Mouse (Mus musculus): ENCODE measurements at regions not wholly inside any gene's neighbourhood (a gene's known extent, or its start where the extent isn't known, plus 50 kb on each side); places are given as distances from the start of the nearest gene placed in this dataset.
"Not testable (repeated sequence)": the region's sequence is repeated elsewhere in the genome, so short reads cannot be mapped to it uniquely, and the experiment has no call there.

GRCm38 (mm10) chr13:113484159-113484762, 134.1 kb downstream of the Snx18 start:
- no peak for DNase-seq (ENCODE audit: low read depth)

DNA sequence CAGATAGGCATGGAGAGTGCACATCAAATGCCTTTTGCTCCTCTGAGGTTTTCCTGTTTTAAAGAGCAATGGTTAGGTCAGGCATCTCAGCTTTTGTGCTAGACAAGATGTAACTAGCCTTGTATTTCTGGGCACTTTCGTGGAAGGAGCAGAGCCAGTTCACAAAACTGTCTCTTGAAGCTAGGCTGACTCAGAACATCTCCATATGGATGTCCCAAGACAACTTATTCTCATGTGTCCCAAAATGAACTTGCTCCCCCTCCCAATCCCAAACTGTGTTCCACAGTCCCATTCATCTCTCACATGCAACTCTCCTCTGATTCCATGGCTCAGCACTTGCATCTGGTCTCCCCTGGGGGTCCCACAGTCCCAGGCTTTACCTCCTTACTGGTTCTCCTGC, 135.5 kb downstream of the Snx18 start:
- DNase-seq (ENCODE audit: low read depth), result no peak

- DNase-seq (ENCODE audit: low read depth), result no peak
These were observed 140.4 kb downstream of the Snx18 start for GRCm38 (mm10) chr13:113477901-113478510.

GRCm38 (mm10) chr13:113470822-113471557, 147.4 kb downstream of the Snx18 start:
- no peak for DNase-seq (ENCODE audit: low read depth)

- no peak for DNase-seq (ENCODE audit: low read depth)
These were observed 153.9 kb downstream of the Snx18 start for GRCm38 (mm10) chr13:113464190-113465064.

- no peak for DNase-seq (ENCODE audit: low read depth)
These were observed 154.9 kb downstream of the Snx18 start for GRCm38 (mm10) chr13:113463420-113463819.

DNA sequence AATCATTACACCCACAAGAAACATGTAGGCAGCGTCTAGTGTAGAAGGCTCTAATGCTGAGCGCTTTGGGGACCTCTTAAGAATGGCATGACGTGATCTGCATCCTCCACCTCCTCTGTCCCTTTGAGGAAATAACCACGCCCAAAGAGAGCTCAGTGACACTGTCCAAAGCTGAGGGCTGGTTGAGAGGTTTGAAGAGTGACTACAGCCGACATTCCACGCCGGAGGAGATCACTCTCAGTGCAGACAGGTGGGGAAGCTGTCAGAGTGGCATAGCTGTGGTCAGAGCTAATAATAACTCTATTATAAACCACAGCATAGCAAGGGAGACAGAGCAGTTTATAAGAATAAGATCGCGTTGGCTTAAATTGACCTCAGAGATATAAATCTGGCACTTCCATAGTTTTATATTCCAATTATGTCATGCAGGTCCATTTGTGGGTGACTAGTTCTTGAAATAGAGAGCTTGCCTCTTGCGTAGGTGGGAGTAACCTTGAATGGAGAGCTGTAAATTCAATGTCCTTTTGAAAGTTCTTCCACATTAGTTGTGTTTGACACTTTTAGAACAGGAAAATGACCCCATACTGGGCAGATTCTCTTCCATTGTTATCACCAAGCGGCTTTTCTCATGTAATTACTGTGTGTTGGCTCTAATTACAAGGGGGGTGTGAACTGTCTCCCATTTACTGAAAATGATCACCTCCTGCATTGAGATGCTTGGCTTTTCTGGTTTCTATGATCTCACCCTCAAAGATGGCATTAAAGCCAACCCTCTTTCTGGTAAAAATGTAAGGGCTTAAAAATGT, 161.7 kb downstream of the BC067074 start:
- DNase-seq (ENCODE audit: low read depth), result no peak

- no peak for DNase-seq (ENCODE audit: low read depth)
These were observed 155.4 kb downstream of the BC067074 start for GRCm38 (mm10) chr13:113448378-113448777.

- DNase-seq (ENCODE audit: low read depth), result no peak
These were observed 153.3 kb downstream of the BC067074 start for GRCm38 (mm10) chr13:113446226-113446625.

DNA sequence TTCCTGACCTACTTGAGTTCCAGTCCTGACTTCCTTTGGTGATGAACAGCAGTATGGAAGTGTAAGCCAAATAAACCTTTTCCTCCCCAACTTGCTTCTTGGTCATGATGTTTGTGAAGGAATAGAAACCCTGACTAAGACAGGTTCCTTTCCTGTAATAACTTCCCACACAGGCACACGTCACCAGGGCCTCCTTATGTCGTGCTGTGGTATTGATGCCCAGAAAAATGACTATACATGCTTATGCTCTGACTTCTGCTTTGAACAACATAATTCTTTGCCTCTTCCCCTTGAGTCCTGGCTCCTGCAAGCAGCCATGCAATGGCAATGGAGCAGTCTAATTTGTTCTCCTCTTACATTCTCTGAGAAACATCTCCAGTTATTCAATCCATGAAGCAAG, 151.5 kb downstream of the BC067074 start:
- DNase-seq (ENCODE audit: low read depth), result not testable (repeated sequence)

DNA sequence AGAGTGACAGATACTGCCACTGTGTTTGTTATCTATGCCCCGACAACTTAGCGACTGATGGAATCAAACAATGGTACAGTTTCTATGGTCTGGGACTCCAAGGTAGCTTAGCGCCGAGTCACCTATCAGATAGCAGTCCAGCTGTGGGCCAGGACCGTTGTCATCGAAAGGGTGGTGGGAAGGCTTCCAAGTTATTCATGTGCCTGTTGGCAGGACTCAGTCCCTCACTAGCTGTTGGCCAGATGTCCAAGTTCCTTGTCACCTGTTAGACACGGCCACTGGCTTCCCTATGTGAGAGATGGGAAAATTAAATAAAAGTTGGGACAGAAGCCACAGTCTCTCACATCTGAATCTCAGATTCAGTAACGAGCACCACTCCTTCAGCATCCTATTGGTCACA, 150.1 kb downstream of the BC067074 start:
- no peak for DNase-seq (ENCODE audit: low read depth)

DNA sequence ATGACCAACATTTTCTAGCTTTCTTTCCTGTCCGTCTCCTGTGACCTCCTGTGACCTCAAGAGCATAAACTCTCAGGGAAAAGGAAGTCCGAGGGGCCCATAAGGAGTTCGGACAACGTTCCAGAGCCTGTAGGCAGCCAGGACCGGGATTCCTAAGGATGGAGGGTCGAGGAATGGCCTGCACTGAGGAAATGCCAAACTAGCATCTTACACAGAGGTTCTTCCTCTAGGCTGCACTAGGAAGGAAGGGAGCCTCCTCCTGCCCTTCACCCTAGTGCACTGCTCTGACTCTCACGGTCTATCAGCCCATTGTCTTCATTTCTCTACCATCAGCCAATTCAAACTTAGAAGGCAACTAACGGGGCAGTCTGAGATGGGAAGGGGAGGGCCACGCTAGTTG, 149.2 kb downstream of the BC067074 start:
- no peak for DNase-seq (ENCODE audit: low read depth)

DNA sequence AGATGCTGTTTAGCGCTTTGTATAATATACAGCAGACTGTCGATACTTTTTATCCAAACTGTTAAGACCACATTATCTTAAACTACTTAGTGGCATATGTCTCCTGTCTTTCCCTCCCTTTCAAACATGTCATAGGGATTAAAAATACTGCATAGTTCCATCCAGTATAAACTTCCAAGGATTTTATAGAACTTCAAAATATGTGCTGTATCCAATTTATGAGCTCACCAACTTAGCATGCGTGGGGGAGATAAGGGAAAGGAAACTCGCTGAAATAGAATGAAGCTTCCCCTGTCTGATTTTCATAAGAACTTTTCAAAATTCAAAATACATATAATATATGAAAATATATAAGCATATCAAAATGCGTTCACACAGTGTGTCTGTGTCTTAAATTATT, 147.2 kb downstream of the BC067074 start:
- no peak for DNase-seq (ENCODE audit: low read depth)

- DNase-seq (ENCODE audit: low read depth), result no peak
These were observed 146.6 kb downstream of the BC067074 start for GRCm38 (mm10) chr13:113439516-113439915.

DNA sequence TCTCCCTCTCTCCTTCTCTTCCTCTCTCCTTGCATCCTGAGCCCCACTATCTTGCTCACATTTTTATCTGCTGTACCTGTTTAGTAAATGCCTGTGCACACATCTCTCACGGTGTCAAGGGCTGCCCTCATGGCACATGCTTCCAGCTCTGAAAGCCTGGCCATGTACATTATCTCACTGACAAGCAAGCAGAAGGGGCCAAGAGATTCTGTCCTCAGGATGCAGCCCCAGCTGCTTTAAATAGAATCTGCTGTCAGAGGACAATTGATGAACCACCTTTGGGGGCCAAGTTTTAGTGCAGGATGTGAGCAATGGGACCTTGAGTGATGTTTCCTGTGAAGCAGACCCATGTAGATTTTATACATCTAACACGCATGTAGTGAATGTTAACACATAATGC, 145.9 kb downstream of the BC067074 start:
- no peak for DNase-seq (ENCODE audit: low read depth)

DNA sequence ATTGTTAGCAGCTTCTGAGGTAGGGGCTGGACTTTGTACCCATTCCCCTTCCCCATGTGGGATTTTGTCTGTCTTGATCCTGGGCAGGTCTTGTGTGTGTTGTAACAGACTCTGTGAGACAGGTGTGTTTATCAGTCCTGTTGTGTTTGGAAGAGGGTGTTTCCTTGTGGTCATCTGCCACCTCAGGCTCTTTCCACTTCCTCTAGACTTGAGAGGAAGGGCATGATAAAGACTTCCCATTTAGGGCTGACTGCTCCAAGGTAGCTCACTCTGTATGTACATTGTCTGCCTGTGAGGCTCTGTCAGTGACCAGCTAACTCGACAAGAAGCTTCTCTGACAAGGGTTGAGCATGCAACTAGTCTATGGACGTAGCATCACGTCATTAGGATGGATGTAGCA, 143.3 kb downstream of the BC067074 start:
- no peak for DNase-seq (ENCODE audit: low read depth)

GRCm38 (mm10) chr13:113435117-113435516, 142.2 kb downstream of the BC067074 start:
- DNase-seq (ENCODE audit: low read depth), result peak; percentile 34

DNA sequence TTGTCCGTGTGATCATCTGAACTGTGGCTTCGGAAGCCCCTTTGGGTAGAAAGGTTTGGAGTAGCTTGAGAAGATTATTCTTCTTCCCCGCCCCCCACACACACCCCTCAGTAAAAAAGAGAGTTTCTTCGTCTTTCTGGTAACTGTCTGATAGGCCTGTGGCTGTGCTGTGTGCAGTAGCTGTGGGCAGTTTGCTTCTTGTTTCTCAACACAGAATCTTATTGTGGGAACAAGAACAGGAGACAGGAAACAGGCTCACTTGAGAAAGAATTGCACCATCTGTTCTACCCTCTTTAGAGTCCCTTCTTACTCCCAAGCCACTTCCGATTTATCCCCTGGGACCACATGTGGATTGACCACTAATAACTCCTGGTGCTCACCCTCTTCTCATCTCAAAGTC, 140.5 kb downstream of the BC067074 start:
- DNase-seq (ENCODE audit: low read depth), result peak; percentile 29

- DNase-seq (ENCODE audit: low read depth), result no peak
These were observed 136.7 kb downstream of the BC067074 start for GRCm38 (mm10) chr13:113429615-113430014.
